Mouse (Mus musculus): ENCODE results near the gene Ctr9. TPM values are rescaled to one million over a fixed set of nuclear protein-coding genes. Genes with fewer than 3 reads are reported as not detected.

The Ctr9 gene
- total and polyA plus RNA-seq, 3 experiments: 5.8 to 14.6 (median 13.0) TPM

DNA sequence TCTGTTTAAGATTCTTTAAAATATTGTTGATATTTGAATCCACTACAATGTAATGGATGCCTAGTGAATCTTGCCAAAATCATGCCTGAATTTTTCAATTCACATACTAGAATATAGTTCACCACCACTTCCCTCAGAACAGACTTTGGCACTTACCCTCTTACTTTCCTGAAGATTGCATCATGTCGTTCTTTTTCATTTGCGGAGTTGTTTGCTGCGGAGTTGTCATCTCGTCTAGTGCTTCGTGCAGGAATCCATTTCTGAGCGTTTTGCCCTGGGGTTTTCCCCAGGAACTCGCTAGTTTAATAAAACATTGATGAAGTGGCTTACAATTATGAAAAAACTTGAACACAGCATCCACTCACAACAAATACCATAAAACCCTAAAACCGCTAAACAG lies 51.3 kb downstream of the Ctr9 start:
- Histone ChIP-seq H3K27me3 (ENCODE audit: control insufficient read depth, insufficient read depth, low read length) (no peaks in the 10 kb centered on the region), H3K9ac (ENCODE audit: low read depth, low read length) (no peak overlapping the region), H3K4me1 (ENCODE audit: control insufficient read depth, insufficient read depth, low read length) (peaks cover 7% of the 10 kb centered on the region), H3K27ac (peak overlapping the region; percentile 8; the same call in 1 of the 2 replicates), H3K4me3 (peak overlapping the region; percentile 60; the same call in 1 of the 2 replicates), H3K79me2 (replicated peaks; ENCODE audit: control insufficient read depth, insufficient read depth, low read length) (no peaks in the 10 kb centered on the region), H3K36me3 (ENCODE audit: control insufficient read depth, insufficient read depth, low read length) (peaks cover 64% of the 10 kb centered on the region)
- no peak for DNase-seq
- intact Hi-C loops (cut with DNase I): loop anchor here (5.0 kb wide), 1 partner anchor 77 kb away; no protein-coding TSS in a partner anchor
- TF ChIP-seq CTCF (IDR thresholded peaks at IDR 0.05): no peak
- no peak for TF ChIP-seq POLR2A (IDR thresholded peaks at IDR 0.05; ENCODE audit: insufficient read depth, low read depth, low read length)
- no peak for TF ChIP-seq EP300 (IDR thresholded peaks at IDR 0.05; ENCODE audit: insufficient read depth, low read depth, low read length)
- WGBS: 56% methylated on average over 8 of the region's 8 CpGs

GRCm38 (mm10) chr7:111080876-111081275 lies 52.1 kb downstream of the Ctr9 start:
- no peak for DNase-seq
- intact Hi-C loops (cut with DNase I): loop anchor here (5.0 kb wide), 1 partner anchor 76 kb away; no protein-coding TSS in a partner anchor
- 42% methylated on average over 3 of the region's 3 CpGs for WGBS
- Histone ChIP-seq H3K36me3 (ENCODE audit: control insufficient read depth, insufficient read depth, low read length) (peaks cover 58% of the 10 kb centered on the region), H3K27me3 (ENCODE audit: control insufficient read depth, insufficient read depth, low read length) (no peaks in the 10 kb centered on the region), H3K79me2 (replicated peaks; ENCODE audit: control insufficient read depth, insufficient read depth, low read length) (no peaks in the 10 kb centered on the region), H3K4me1 (ENCODE audit: control insufficient read depth, insufficient read depth, low read length) (peaks cover 4% of the 10 kb centered on the region), H3K9ac (ENCODE audit: low read depth, low read length) (peak overlapping the region; percentile 52; the same call in 1 of the 2 replicates), H3K4me3 (peak overlapping the region; percentile 60), H3K27ac (peak overlapping the region; percentile 96; the same call in 1 of the 2 replicates)
- TF ChIP-seq CTCF (IDR thresholded peaks at IDR 0.05): no peak
- no peak for TF ChIP-seq EP300 (IDR thresholded peaks at IDR 0.05; ENCODE audit: insufficient read depth, low read depth, low read length)
- TF ChIP-seq POLR2A (IDR thresholded peaks at IDR 0.05; ENCODE audit: insufficient read depth, low read depth, low read length): no peak

DNA sequence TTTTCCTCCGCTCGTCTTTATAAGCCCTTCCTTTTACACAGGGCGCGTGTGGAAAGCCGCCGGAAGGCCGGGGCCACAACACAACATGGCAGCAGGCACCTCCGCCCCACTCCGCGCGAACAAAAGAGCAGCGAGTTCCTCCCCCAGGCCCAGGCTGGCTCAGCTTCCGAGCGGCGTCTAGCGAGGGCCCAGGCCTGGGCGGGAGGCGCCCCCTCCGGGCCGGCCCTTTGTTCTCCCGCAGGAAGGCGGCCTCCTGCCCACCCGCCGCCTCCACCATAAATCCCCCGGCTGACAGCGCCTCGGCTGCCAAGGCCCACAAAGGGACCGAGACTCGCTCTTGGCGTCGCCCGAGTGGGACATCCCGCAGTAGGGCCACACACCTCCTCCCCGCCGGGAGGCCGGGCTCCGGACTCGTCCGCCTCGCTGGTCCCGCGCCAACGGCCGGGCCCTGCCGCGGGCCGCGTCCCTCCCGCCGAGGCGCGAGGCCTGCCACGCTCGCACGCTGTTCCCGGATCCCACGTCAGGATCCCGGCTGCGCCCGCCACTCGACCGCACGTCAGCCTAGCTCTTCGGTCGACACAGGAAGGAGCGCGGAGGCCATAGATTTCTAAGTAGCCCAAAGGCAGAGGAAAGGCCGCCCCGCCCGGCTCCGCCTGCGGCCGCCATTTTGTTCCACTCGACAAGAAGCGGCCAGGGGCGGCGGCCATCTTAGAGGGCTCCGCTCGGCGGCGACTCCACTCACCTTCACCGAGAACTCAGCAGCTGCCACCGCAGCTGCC lies 53.5 kb downstream of the Ctr9 start:
- under 1% methylated on average over 80 of the region's 83 CpGs for WGBS
- Histone ChIP-seq H3K79me2 (replicated peaks; ENCODE audit: control insufficient read depth, insufficient read depth, low read length) (no peaks in the 10 kb centered on the region), H3K27me3 (ENCODE audit: control insufficient read depth, insufficient read depth, low read length) (no peaks in the 10 kb centered on the region), H3K4me1 (ENCODE audit: control insufficient read depth, insufficient read depth, low read length) (peaks cover 4% of the 10 kb centered on the region; the same call in 1 of the 2 replicates), H3K4me3 (peak overlapping the region; percentile 60), H3K27ac (peak overlapping the region; percentile 96), H3K9ac (ENCODE audit: low read depth, low read length) (peak overlapping the region; percentile 98), H3K36me3 (ENCODE audit: control insufficient read depth, insufficient read depth, low read length) (peaks cover 44% of the 10 kb centered on the region)
- intact Hi-C loops (cut with DNase I): loop anchor here (5.0 kb wide), 1 partner anchor 75 kb away; no protein-coding TSS in a partner anchor
- peak; percentile 89 to 91 for DNase-seq
- peak; percentile 21 for TF ChIP-seq CTCF (IDR thresholded peaks at IDR 0.05)
- TF ChIP-seq EP300 (IDR thresholded peaks at IDR 0.05; ENCODE audit: insufficient read depth, low read depth, low read length): no peak
- peak; percentile 30; the same call in 1 of the 2 replicates for TF ChIP-seq POLR2A (IDR thresholded peaks at IDR 0.05; ENCODE audit: insufficient read depth, low read depth, low read length)

DNA sequence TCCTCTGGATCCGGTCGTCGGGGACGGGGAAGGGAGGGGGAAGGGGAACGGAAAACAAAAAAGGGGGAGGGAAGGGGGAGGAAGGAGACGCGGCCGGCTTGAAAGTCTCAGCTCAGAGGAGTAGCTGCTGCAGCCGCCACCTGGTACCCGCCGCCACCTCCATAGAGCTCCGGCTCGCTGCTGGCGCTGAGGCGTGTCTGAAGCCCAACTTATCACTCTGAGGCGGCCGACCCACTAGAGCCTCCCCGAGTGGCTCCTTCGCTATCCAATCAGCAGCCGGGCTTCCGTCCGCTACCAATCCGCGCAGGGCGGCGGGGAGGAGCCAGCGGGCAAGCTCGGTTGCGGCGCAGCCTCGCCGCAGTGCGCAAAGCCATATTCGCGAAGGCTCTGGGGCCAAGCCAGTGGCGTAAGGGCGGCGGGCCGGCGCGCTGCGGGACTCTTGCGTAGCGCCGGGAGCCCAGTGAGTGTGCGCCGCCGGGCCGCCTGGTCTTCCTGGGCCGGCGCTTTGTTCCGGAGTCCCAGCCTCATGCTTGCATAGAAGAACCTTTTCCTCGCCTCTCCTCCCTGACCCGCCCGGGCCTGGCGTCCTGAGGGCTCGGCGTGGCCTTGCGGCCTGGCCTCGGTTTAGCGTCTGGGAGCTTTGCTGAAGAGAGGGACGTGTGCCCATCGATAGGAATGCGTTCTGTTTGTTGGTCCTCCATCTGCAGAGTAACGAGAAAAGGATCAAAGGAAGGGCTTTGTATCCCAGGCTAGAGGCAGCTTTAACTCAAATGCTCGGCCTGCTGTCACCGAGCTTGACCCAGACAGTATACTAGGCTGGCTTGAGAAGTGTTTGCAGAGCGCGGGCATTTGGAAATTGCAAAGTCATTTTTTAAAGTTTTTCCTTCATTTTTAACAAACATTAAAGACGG lies 54.3 kb downstream of the Ctr9 start, which contains the start of gene Eif4g2:
Eif4g2 (minus strand) TSS at position 209 of the 911 bp plus-strand sequence.
- no peaks in the 10 kb centered on the region for H3K27me3 ChIP-seq (ENCODE audit: control insufficient read depth, insufficient read depth, low read length)
- peak; percentile 98 for TF ChIP-seq POLR2A (IDR thresholded peaks at IDR 0.05; ENCODE audit: insufficient read depth, low read depth, low read length)
- no peak for TF ChIP-seq CTCF (IDR thresholded peaks at IDR 0.05)
- no peak; the same call in 1 of the 2 replicates for TF ChIP-seq EP300 (IDR thresholded peaks at IDR 0.05; ENCODE audit: insufficient read depth, low read depth, low read length)
- H3K79me2 ChIP-seq (replicated peaks; ENCODE audit: control insufficient read depth, insufficient read depth, low read length): no peaks in the 10 kb centered on the region
- DNase-seq: peak; percentile 99 to 100
- H3K4me1 ChIP-seq (ENCODE audit: control insufficient read depth, insufficient read depth, low read length): peaks cover 4% of the 10 kb centered on the region; the same call in 1 of the 2 replicates
- intact Hi-C loops (cut with DNase I): loop anchor here (1.0 to 5.0 kb wide), 2 partner anchors 39 to 74 kb away; no protein-coding TSS in a partner anchor
- H3K9ac ChIP-seq (ENCODE audit: low read depth, low read length): peak within 1 kb of the TSS; percentile 98
- H3K27ac ChIP-seq: peak within 1 kb of the TSS; percentile 96
- under 1% methylated on average over 70 of the region's 70 CpGs for WGBS
- H3K36me3 ChIP-seq (ENCODE audit: control insufficient read depth, insufficient read depth, low read length): peaks cover 36% of the 10 kb centered on the region
- H3K4me3 ChIP-seq: peak within 1 kb of the TSS; percentile 60

DNA sequence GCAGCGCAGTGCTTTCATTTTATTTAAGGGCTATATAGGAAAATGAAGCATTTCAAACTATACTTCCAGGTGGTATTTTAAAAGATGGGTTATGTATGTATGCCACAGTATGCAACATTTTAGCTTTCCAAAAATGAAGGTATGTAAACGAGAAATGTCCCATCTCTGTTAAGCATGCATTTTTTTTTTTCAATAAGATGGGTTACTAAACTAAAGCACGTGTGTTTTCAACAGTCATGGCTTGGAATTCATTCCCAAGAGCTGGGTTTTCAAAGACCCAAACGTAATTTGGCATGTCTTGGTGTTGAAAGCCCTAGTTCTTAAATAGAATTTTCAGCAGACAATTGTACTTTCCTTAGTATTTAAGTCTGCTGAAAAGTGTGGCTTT lies 55.0 kb downstream of the Ctr9 start:
- Histone ChIP-seq H3K27me3 (ENCODE audit: control insufficient read depth, insufficient read depth, low read length) (no peaks in the 10 kb centered on the region), H3K79me2 (replicated peaks; ENCODE audit: control insufficient read depth, insufficient read depth, low read length) (no peaks in the 10 kb centered on the region), H3K27ac (peak overlapping the region; percentile 96), H3K4me3 (peak overlapping the region; percentile 50), H3K4me1 (ENCODE audit: control insufficient read depth, insufficient read depth, low read length) (peaks cover 3% of the 10 kb centered on the region; the same call in 1 of the 2 replicates), H3K36me3 (ENCODE audit: control insufficient read depth, insufficient read depth, low read length) (peaks cover 30% of the 10 kb centered on the region), H3K9ac (ENCODE audit: low read depth, low read length) (no peak overlapping the region)
- TF ChIP-seq EP300 (IDR thresholded peaks at IDR 0.05; ENCODE audit: insufficient read depth, low read depth, low read length): no peak
- TF ChIP-seq CTCF (IDR thresholded peaks at IDR 0.05): no peak
- TF ChIP-seq POLR2A (IDR thresholded peaks at IDR 0.05; ENCODE audit: insufficient read depth, low read depth, low read length): no peak
- intact Hi-C loops (cut with DNase I): loop anchor here (1.0 to 5.0 kb wide), 2 partner anchors 39 to 74 kb away; no protein-coding TSS in a partner anchor
- WGBS: 6% methylated on average over 4 of the region's 4 CpGs
- DNase-seq: no peak

All from heart, adult 2 months (tissue).